Mouse (Mus musculus) olfactory bulb, adult 2 months (tissue): Measurements from ENCODE around the gene 2700097O09Rik.

ENCODE experiments used
- CTCF ChIP-seq: fragments of 200-500 bp; IDR thresholded peaks from 2 replicates; pipeline ENCODE4 v1.5.1; 2012; ENCODE audit warnings: low read depth, mild to moderate bottlenecking, low read length, moderate library complexity; ENCODE audit not compliant: insufficient read depth
- POLR2A ChIP-seq: fragments of 200-500 bp; IDR thresholded peaks from 2 replicates; pipeline ENCODE4 v1.6.1; 2012; ENCODE audit warnings: mild to moderate bottlenecking, low read depth, low read length, moderate library complexity; ENCODE audit not compliant: insufficient read depth

DNA sequence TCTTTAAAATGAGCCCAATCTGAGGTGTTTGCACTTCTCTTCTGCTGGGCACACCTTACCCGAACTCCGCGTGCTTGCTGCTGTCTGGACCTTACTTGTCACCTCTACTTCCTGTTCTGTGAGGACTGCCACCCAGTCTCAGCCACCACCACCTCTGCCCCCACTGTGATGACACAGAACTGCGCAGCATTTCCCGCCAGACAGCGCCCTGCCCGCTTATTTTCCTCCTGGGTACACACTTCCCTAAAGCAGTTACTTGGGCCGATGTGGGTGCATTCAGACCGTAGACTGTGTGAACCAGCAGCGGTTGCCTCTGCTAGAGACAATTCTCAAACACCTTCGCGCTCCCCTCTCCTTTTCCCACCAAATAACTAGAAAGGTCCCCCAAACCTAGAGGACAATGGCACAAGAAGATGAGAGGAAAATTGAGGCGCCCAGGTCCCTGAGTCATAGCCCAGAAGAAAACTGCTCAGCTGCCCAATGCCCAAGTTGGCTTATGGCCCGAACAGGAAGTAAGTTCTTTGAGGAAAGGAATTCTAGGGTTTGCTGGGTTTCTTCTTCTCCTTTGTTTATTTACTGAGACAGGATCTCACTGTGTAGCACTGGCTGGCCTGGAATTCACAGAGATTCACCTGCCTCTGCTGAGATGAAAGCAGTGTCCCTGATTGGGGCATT lies 80.8 kb downstream of the 2700097O09Rik start:
- no peak for TF ChIP-seq CTCF
- TF ChIP-seq POLR2A: no peak
